Mouse (Mus musculus) natural killer cell, adult 2 months (primary cell): ENCODE results near the gene Irx6.

ENCODE experiments used
- DNase-seq, 2 experiments: peaks; one replicate each; pipeline ENCODE4 v3.0.0; 2022; ENCODE audit warnings: low spot score in 2 of 2

Irx6 gene

GRCm38 (mm10) chr8:92721936-92722321 lies 47.8 kb downstream of the Irx6 start:
- DNase-seq, result no peak

GRCm38 (mm10) chr8:92723320-92723719 lies 49.2 kb downstream of the Irx6 start:
- no peak for DNase-seq

- DNase-seq, result no peak
Measured at GRCm38 (mm10) chr8:92723947-92724346, 49.9 kb downstream of the Irx6 start.

- no peak for DNase-seq
Measured at GRCm38 (mm10) chr8:92724359-92724758, 50.3 kb downstream of the Irx6 start.
